Mouse (Mus musculus) limb, embryonic 15.5 days (tissue): ENCODE data around the gene Nlrp4c. TPM values are rescaled to one million over a fixed set of nuclear protein-coding genes. Genes with fewer than 3 reads are reported as not detected.
"Not testable (repeated sequence)": the region's sequence is repeated elsewhere in the genome, so short reads cannot be mapped to it uniquely, and the experiment has no call there.

Experiments
- ATAC-seq: fragments of 200-750 bp; cut with Nextera tagmentation; 2 replicates; pipeline ENCODE4 v1.8.0; 2017; ENCODE audit warnings: low read depth, moderate TSS enrichment; ENCODE audit not compliant: insufficient number of reproducible peaks, low FRiP score, low TSS enrichment
- H3K27ac ChIP-seq: fragments of 300-500 bp; sonication (generic); 2 replicates; pipeline ENCODE4 v1.5.1; 2015; ENCODE audit warnings: moderate library complexity, mild to moderate bottlenecking, inconsistent platforms
- H3K27me3 ChIP-seq: fragments of 300-500 bp; sonication (generic); 2 replicates; pipeline ENCODE4 v1.6.1; 2015; ENCODE audit warnings: inconsistent platforms
- H3K36me3 ChIP-seq: fragments of 300-500 bp; sonication (generic); 2 replicates; pipeline ENCODE4 v1.6.1; 2015; ENCODE audit warnings: inconsistent platforms
- H3K4me1 ChIP-seq: fragments of 300-500 bp; sonication (generic); 2 replicates; pipeline ENCODE4 v1.6.1; 2015; ENCODE audit warnings: inconsistent platforms
- H3K4me2 ChIP-seq: fragments of 300-500 bp; sonication (generic); 2 replicates; pipeline ENCODE4 v1.6.1; 2015; ENCODE audit warnings: mild to moderate bottlenecking, inconsistent platforms
- H3K4me3 ChIP-seq: fragments of 300-500 bp; sonication (generic); 2 replicates; pipeline ENCODE4 v1.5.1; 2015; ENCODE audit warnings: mild to moderate bottlenecking, inconsistent platforms
- H3K9ac ChIP-seq: fragments of 300-500 bp; sonication (generic); 2 replicates; pipeline ENCODE4 v1.6.1; 2015; ENCODE audit warnings: inconsistent platforms
- H3K9me3 ChIP-seq: fragments of 300-500 bp; sonication (generic); 2 replicates; pipeline ENCODE4 v1.6.1; 2016; ENCODE audit warnings: inconsistent platforms
- WGBS: fragments of 180-500 bp; shearing (Covaris S2); methylation state at CpG from one replicate; pipeline ENCODE4 v1.1.7; 2015; 5-methylcytosine and 5-hydroxymethylcytosine counted together
- polyA plus RNA-seq: library from polyadenylated mRNA; unstranded; fragments of >200 nt; fragmentation: Nextera tagmentation; extraction: Ambion mirVana; gene quantifications from 2 replicates; pipeline ENCODE4 v1.2.1, GENCODE M21; 2015

The Nlrp4c gene
- polyA plus RNA-seq, result not detected in 2 replicates

- H3K4me1 ChIP-seq, result no peaks in the 10 kb centered on the region
- H3K36me3 ChIP-seq, result no peaks in the 10 kb centered on the region
- H3K27ac ChIP-seq, result no peak within 1 kb of the TSS
- H3K4me2 ChIP-seq, result no peak within 1 kb of the TSS
- no peaks in the 10 kb centered on the region; the same call in 1 of the 2 replicates for H3K9me3 ChIP-seq
- WGBS, result 88% methylated on average over 11 of the region's 11 CpGs
- ATAC-seq, result no peak
- no peaks in the 10 kb centered on the region for H3K27me3 ChIP-seq
- no peak within 1 kb of the TSS for H3K4me3 ChIP-seq
- H3K9ac ChIP-seq, result no peak within 1 kb of the TSS
These were observed at the start of gene Nlrp4c for GRCm38 (mm10) chr7:6044861-6045260. Gene Nlrp4c (plus strand): TSS chr7:6045161.

GRCm38 (mm10) chr7:6010910-6011309 is 34.1 kb upstream of the Nlrp4c start, which contains the start of gene Vmn1r65:
Gene Vmn1r65 (minus strand): TSS chr7:6011010.
- H3K4me1 ChIP-seq, result no peaks in the 10 kb centered on the region
- no peaks in the 10 kb centered on the region for H3K27me3 ChIP-seq
- no peak within 1 kb of the TSS for H3K9ac ChIP-seq
- no peaks in the 10 kb centered on the region for H3K36me3 ChIP-seq
- H3K4me3 ChIP-seq, result no peak within 1 kb of the TSS
- no peak for ATAC-seq
- no peak within 1 kb of the TSS for H3K27ac ChIP-seq
- WGBS, result 88% methylated on average over 1 of the region's 1 CpGs
- H3K9me3 ChIP-seq, result peaks cover 6% of the 10 kb centered on the region; the same call in 1 of the 2 replicates
- no peak within 1 kb of the TSS for H3K4me2 ChIP-seq

DNA sequence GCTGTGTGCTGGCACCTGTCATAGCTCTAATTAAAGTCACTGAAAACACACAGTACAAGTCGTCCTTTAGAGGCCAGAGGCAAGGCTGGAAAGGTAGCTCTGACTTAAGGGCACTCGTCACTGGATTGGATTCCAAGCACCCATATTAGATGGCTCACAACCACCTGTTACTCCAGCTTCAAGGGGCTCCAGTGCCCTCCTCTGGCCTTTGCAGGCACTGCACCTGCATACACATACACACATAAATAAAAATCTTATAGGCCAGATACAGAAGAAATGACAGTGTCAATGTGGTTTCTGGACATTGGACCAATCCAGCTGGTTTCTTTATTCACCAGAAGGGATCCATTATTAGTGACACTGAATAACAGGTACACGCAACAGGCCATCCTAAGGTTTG is 74.5 kb downstream of the Nlrp4c start:
- Histone ChIP-seq H3K9me3 (no peaks in the 10 kb centered on the region), H3K36me3 (no peaks in the 10 kb centered on the region), H3K9ac (no peak overlapping the region), H3K27me3 (no peaks in the 10 kb centered on the region), H3K4me2 (no peak overlapping the region), H3K27ac (no peak overlapping the region), H3K4me1 (no peaks in the 10 kb centered on the region), H3K4me3 (no peak overlapping the region)
- WGBS, result 74% methylated on average over 3 of the region's 3 CpGs
- no peak for ATAC-seq

- not testable (repeated sequence) for H3K4me1 ChIP-seq, H3K9ac ChIP-seq, H3K36me3 ChIP-seq, H3K4me3 ChIP-seq, ATAC-seq, H3K9me3 ChIP-seq, H3K27ac ChIP-seq, H3K27me3 ChIP-seq, H3K4me2 ChIP-seq
- 81% methylated on average over 2 of the region's 2 CpGs for WGBS
These were observed 75.1 kb downstream of the Nlrp4c start for GRCm38 (mm10) chr7:6120104-6120503.

DNA sequence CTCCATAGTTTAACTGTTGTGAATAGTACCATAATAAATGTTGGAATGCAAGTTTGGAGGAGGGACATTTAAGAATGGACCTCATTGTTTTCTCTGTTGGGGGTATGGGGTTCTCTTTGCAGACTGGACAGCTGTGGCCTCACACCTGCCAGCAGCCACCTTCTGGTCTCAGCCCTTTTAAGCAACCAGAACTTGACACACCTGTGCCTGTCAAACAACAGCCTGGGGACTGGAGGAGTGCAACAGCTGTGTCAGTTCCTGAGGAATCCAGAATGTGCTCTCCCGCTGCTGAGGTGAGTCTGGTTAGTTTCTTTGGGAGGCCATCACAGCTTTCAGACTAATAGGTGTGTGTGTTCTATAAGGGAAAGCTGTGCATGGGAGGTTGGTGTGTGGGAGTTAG is 76.2 kb downstream of the Nlrp4c start:
- not testable (repeated sequence) for H3K9ac ChIP-seq, H3K4me1 ChIP-seq, H3K4me2 ChIP-seq, H3K27ac ChIP-seq, H3K9me3 ChIP-seq, H3K27me3 ChIP-seq, H3K4me3 ChIP-seq, H3K36me3 ChIP-seq
- ATAC-seq, result peak; percentile 37; the same call in 1 of the 2 replicates
- WGBS, result 42% methylated on average over 1 of the region's 1 CpGs

DNA sequence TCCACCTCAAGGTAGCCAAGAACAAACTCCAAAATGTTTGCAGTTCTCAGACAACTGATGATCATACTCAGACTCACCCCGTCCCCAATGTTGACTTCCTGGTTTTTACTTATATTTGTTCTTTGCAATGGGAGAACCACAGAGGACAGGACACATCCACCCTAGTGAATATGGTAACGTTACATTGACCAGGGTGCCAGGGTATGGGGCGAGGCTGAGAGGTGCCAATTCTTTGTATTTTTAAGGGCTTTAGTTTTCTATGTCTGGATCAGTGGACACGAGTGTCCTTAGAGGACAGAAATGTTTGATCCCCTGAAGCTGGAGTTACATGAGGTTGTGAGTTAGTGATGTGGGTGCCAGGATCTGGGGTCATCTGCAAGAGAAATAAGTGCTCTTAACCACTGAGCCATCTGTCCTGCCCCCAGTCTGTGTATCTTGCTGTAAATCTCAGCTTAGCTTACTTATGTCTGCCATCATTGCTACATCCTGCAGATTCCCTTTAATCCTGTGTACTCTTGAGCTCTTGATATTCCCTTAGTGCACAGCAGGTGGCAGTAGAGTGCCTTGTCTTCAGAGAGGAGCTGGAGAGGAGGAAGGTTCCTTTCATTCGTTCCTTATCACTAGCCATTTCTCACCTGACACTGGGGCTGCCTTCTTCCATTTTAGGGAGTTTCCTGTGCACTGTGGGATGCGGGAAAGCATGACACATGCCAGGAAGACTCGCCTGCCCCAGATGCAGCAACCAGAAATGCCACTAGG is 81.9 kb downstream of the Nlrp4c start:
- 36% methylated on average over 7 of the region's 7 CpGs for WGBS
- H3K4me2 ChIP-seq, result no peak overlapping the region
- no peaks in the 10 kb centered on the region for H3K27me3 ChIP-seq
- H3K4me1 ChIP-seq, result peaks cover 2% of the 10 kb centered on the region; the same call in 1 of the 2 replicates
- peak; percentile 38; the same call in 1 of the 2 replicates for ATAC-seq
- H3K27ac ChIP-seq, result no peak overlapping the region
- H3K9me3 ChIP-seq, result 0 out of 2 replicates have a peak, but pooled peaks cover under 1% of the 10 kb centered on the region
- no peak overlapping the region for H3K9ac ChIP-seq
- peaks cover 12% of the 10 kb centered on the region for H3K36me3 ChIP-seq
- H3K4me3 ChIP-seq, result no peak overlapping the region

GRCm38 (mm10) chr7:6130346-6130745 is 85.4 kb downstream of the Nlrp4c start:
- Histone ChIP-seq H3K4me2 (no peak overlapping the region), H3K27ac (no peak overlapping the region), H3K9me3 (peaks cover 17% of the 10 kb centered on the region; the same call in 1 of the 2 replicates), H3K27me3 (no peaks in the 10 kb centered on the region), H3K9ac (no peak overlapping the region), H3K4me1 (peaks cover 2% of the 10 kb centered on the region; the same call in 1 of the 2 replicates), H3K36me3 (peaks cover 35% of the 10 kb centered on the region), H3K4me3 (no peak overlapping the region)
- WGBS, result 48% methylated on average over 4 of the region's 4 CpGs
- ATAC-seq, result no peak

- Histone ChIP-seq H3K4me3 (no peak overlapping the region), H3K9ac (no peak overlapping the region), H3K36me3 (peaks cover 40% of the 10 kb centered on the region), H3K4me1 (no peaks in the 10 kb centered on the region), H3K9me3 (peaks cover 17% of the 10 kb centered on the region; the same call in 1 of the 2 replicates), H3K4me2 (no peak overlapping the region), H3K27ac (no peak overlapping the region), H3K27me3 (no peaks in the 10 kb centered on the region)
- WGBS, result 82% methylated on average over 30 of the region's 30 CpGs
- ATAC-seq, result no peak
These were observed 87.7 kb downstream of the Nlrp4c start for GRCm38 (mm10) chr7:6132646-6133045.

GRCm38 (mm10) chr7:6136497-6136896 is 91.5 kb downstream of the Nlrp4c start:
- Histone ChIP-seq H3K27me3 (no peaks in the 10 kb centered on the region), H3K4me1 (no peaks in the 10 kb centered on the region), H3K9ac (no peak overlapping the region), H3K9me3 (peaks cover 17% of the 10 kb centered on the region; the same call in 1 of the 2 replicates), H3K36me3 (peaks cover 47% of the 10 kb centered on the region), H3K4me3 (no peak overlapping the region), H3K4me2 (no peak overlapping the region), H3K27ac (no peak overlapping the region)
- no peak for ATAC-seq

DNA sequence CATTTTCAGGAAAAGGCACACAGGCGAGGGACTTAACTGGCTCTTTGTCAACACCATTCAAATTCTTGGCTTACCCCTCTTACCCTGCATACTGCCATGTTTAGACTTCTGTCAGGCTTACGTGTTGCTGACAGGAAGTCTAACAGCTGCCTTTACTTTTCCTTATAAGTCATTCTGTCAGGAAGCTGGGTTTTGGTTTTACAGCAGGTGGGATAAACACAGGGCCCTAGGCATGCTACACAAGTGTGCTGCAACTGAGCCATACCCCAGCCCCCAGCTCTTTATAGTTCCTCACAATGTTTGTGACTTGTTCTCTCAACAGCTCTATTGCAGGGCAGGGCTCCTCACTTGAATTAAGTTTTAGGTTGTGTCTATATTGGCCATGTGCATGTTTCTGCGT is 94.3 kb downstream of the Nlrp4c start:
- peaks cover 28% of the 10 kb centered on the region for H3K36me3 ChIP-seq
- no peaks in the 10 kb centered on the region for H3K4me1 ChIP-seq
- WGBS, result 68% methylated on average over 3 of the region's 3 CpGs
- no peaks in the 10 kb centered on the region for H3K27me3 ChIP-seq
- H3K27ac ChIP-seq, result no peak overlapping the region
- no peaks in the 10 kb centered on the region for H3K9me3 ChIP-seq
- no peak overlapping the region for H3K9ac ChIP-seq
- H3K4me3 ChIP-seq, result no peak overlapping the region
- no peak overlapping the region for H3K4me2 ChIP-seq
- no peak for ATAC-seq

- peaks cover 34% of the 10 kb centered on the region for H3K4me1 ChIP-seq
- no peaks in the 10 kb centered on the region for H3K9me3 ChIP-seq
- no peak overlapping the region for H3K4me2 ChIP-seq
- no peak overlapping the region for H3K9ac ChIP-seq
- H3K4me3 ChIP-seq, result no peak overlapping the region
- no peaks in the 10 kb centered on the region for H3K27me3 ChIP-seq
- H3K27ac ChIP-seq, result no peak overlapping the region
- peaks cover 22% of the 10 kb centered on the region for H3K36me3 ChIP-seq
- WGBS, result 87% methylated on average over 2 of the region's 2 CpGs
- ATAC-seq, result no peak
These were observed 99.1 kb downstream of the Nlrp4c start for GRCm38 (mm10) chr7:6143991-6144531.

- no peak for ATAC-seq
- Histone ChIP-seq H3K27ac (no peak overlapping the region; the same call in 1 of the 2 replicates), H3K36me3 (peaks cover 15% of the 10 kb centered on the region), H3K4me3 (no peak overlapping the region), H3K4me2 (no peak overlapping the region), H3K9me3 (no peaks in the 10 kb centered on the region), H3K4me1 (peaks cover 35% of the 10 kb centered on the region), H3K9ac (no peak overlapping the region), H3K27me3 (no peaks in the 10 kb centered on the region)
- 82% methylated on average over 8 of the region's 8 CpGs for WGBS
These were observed 100.6 kb downstream of the Nlrp4c start for GRCm38 (mm10) chr7:6145423-6146188.
